Mouse (Mus musculus) lung, embryonic 15.5 days (tissue): ENCODE results near the gene Hoxa13. TPM values are rescaled to one million over a fixed set of nuclear protein-coding genes. Genes with fewer than 3 reads are reported as not detected.

Source experiments
- microRNA counts: library from miRNA; unstranded; fragments of <30 nt; microRNA quantifications from one replicate; lab custom pipeline; 2016
- microRNA-seq: library from miRNA; unstranded; fragments of <30 nt; microRNA quantifications from one replicate; pipeline ENCODE4, GENCODE M21; 2016
- polyA plus RNA-seq: library from polyadenylated mRNA; unstranded; fragments of >200 nt; fragmentation: Nextera tagmentation; extraction: Ambion mirVana; gene quantifications from 2 replicates; pipeline ENCODE4 v1.2.1, GENCODE M21; 2015

Hoxa13 gene
- polyA plus RNA-seq, 1 experiment from 2014 or later = not detected

MicroRNA genes within 50 kb of the gene (microRNA counts, 519-probe panel; counts per million panel counts)
- microRNA mmu-miR-196b (lab: Ali Mortazavi, UCI) = 1,298 counts per million, percentile 6 among the panel's probes with 10 or more counts

Small RNAs within 50 kb of the gene (microRNA-seq; reads per million reads assigned to microRNA genes)
- 98.6 reads per million, percentile 53 among the genes with 10 or more reads in this experiment for gene Mir196b

Other genes with a start within 250 kb of the Hoxa13 start
- 59.3 and 65.0 TPM in 2 replicates for gene Skap2, start 248.3 kb downstream of the Hoxa13 start, polyA plus RNA-seq
- 1.3 and 1.4 TPM in 2 replicates for gene Hoxa1, start 102.6 kb downstream of the Hoxa13 start, polyA plus RNA-seq
- 11.4 and 13.0 TPM in 2 replicates for gene Hoxa2, start 96.0 kb downstream of the Hoxa13 start, polyA plus RNA-seq
- 2.1 and 2.3 TPM in 2 replicates for gene 5730596B20Rik, start 83.4 kb downstream of the Hoxa13 start, polyA plus RNA-seq
- 4.1 and 4.2 TPM in 2 replicates for gene Hoxa4, start 69.1 kb downstream of the Hoxa13 start, polyA plus RNA-seq
- gene Hoxa5, start 56.3 kb downstream of the Hoxa13 start, polyA plus RNA-seq = 48.2 and 48.7 TPM in 2 replicates
- 2.9 and 3.1 TPM in 2 replicates for gene Hoxa6, start 52.2 kb downstream of the Hoxa13 start, polyA plus RNA-seq
- 7.5 and 9.4 TPM in 2 replicates for gene Hoxa3, start 47.5 kb downstream of the Hoxa13 start, polyA plus RNA-seq
- not detected in 2 replicates for gene Gm28308, start 47.5 kb downstream of the Hoxa13 start, polyA plus RNA-seq
- 4.9 and 5.5 TPM in 2 replicates for gene Hoxa7, start 39.0 kb downstream of the Hoxa13 start, polyA plus RNA-seq
- 0.16 and 0.29 TPM in 2 replicates for gene Hoxa9, start 29.8 kb downstream of the Hoxa13 start, polyA plus RNA-seq
- 0.17 TPM in 1 of 2 replicates, not detected in the other for gene Hoxa10, start 20.0 kb downstream of the Hoxa13 start, polyA plus RNA-seq
- not detected in 2 replicates for gene Hoxa11, start 15.1 kb downstream of the Hoxa13 start, polyA plus RNA-seq
- 0.06 and 0.10 TPM in 2 replicates for gene Evx1, start 52.6 kb upstream of the Hoxa13 start, polyA plus RNA-seq